Mouse (Mus musculus) ES-Bruce4 (cell line): ENCODE results near the gene Kcnip1. TPM values are rescaled to one million over a fixed set of nuclear protein-coding genes. Genes with fewer than 3 reads are reported as not detected.

Source experiments
- H3K27ac ChIP-seq: 2 replicates; pipeline ENCODE4 v1.5.1; 2012; ENCODE audit warnings: low read length, inconsistent platforms; ENCODE audit not compliant: insufficient read depth
- H3K27me3 ChIP-seq: 2 replicates; pipeline ENCODE4 v1.6.1; 2012; ENCODE audit warnings: mild to moderate bottlenecking, low read length, inconsistent platforms; ENCODE audit not compliant: control insufficient read depth, poor library complexity, insufficient read depth, severe bottlenecking
- H3K36me3 ChIP-seq: 2 replicates; pipeline ENCODE4 v1.6.1; 2012; ENCODE audit warnings: inconsistent platforms, mild to moderate bottlenecking, low read length, moderate library complexity; ENCODE audit not compliant: control insufficient read depth, poor library complexity, insufficient read depth, severe bottlenecking
- H3K4me1 ChIP-seq: one replicate; pipeline ENCODE4 v1.8.1; 2011; ENCODE audit warnings: low read length; ENCODE audit not compliant: control insufficient read depth, insufficient read depth
- H3K4me3 ChIP-seq: 2 replicates; pipeline ENCODE4 v1.5.1; 2011; ENCODE audit warnings: low read depth, mild to moderate bottlenecking, low read length
- H3K9ac ChIP-seq: 2 replicates; pipeline ENCODE4 v1.6.1; 2012; ENCODE audit warnings: low read depth, mild to moderate bottlenecking, inconsistent platforms; ENCODE audit not compliant: poor library complexity, severe bottlenecking
- H3K9me3 ChIP-seq: replicated peaks from 2 replicates; pipeline ENCODE4 v1.6.1; 2012; ENCODE audit warnings: mild to moderate bottlenecking, low read length, inconsistent platforms; ENCODE audit not compliant: control insufficient read depth, poor library complexity, insufficient read depth, severe bottlenecking
- CTCF ChIP-seq: IDR thresholded peaks from one replicate; pipeline ENCODE4 v1.8.1; 2011; ENCODE audit warnings: low read depth, low read length
- EP300 ChIP-seq: IDR thresholded peaks from 2 replicates; pipeline ENCODE4 v1.6.1; 2011; ENCODE audit warnings: low read depth, low read length; ENCODE audit not compliant: insufficient read depth
- POLR2A ChIP-seq: IDR thresholded peaks from one replicate; pipeline ENCODE4 v1.8.1; 2011; ENCODE audit warnings: low read length; ENCODE audit not compliant: insufficient read depth
- polyA plus RNA-seq: library from polyadenylated mRNA; stranded (reverse); fragments of >200 nt; gene quantifications from 2 replicates; pipeline ENCODE4 v1.2.4, GENCODE M21; 2011; ENCODE audit warnings: low read depth; ENCODE audit not compliant: missing spikeins, insufficient read depth, insufficient read length

Kcnip1 gene
- polyA plus RNA-seq, 1 experiment = not detected

GRCm38 (mm10) chr11:33660016-33660913 lies 332.7 kb downstream of the Kcnip1 start:
- Histone ChIP-seq H3K9me3 (no peaks in the 10 kb centered on the region), H3K4me3 (no peak overlapping the region), H3K27me3 (no peaks in the 10 kb centered on the region), H3K9ac (no peak overlapping the region), H3K36me3 (no peaks in the 10 kb centered on the region), H3K27ac (no peak overlapping the region), H3K4me1 (no peaks in the 10 kb centered on the region)
- TF ChIP-seq CTCF (no peak), POLR2A (no peak), EP300 (no peak)

- Histone ChIP-seq H3K9me3 (no peaks in the 10 kb centered on the region), H3K36me3 (no peaks in the 10 kb centered on the region), H3K4me1 (no peaks in the 10 kb centered on the region), H3K27me3 (no peaks in the 10 kb centered on the region), H3K27ac (no peak overlapping the region), H3K4me3 (no peak overlapping the region), H3K9ac (no peak overlapping the region)
- no peak for TF ChIP-seq EP300
- TF ChIP-seq POLR2A = no peak
- no peak for TF ChIP-seq CTCF
These were observed 336.9 kb downstream of the Kcnip1 start for GRCm38 (mm10) chr11:33655861-33656593.

- Histone ChIP-seq H3K36me3 (no peaks in the 10 kb centered on the region), H3K9ac (no peak overlapping the region), H3K4me3 (no peak overlapping the region), H3K27ac (no peak overlapping the region), H3K27me3 (no peaks in the 10 kb centered on the region), H3K4me1 (no peaks in the 10 kb centered on the region), H3K9me3 (no peaks in the 10 kb centered on the region)
- no peak for TF ChIP-seq EP300
- TF ChIP-seq POLR2A = no peak
- TF ChIP-seq CTCF = no peak
These were observed 337.7 kb downstream of the Kcnip1 start for GRCm38 (mm10) chr11:33655221-33655620.

- Histone ChIP-seq H3K36me3 (no peaks in the 10 kb centered on the region), H3K27me3 (no peaks in the 10 kb centered on the region), H3K9ac (no peak overlapping the region), H3K4me1 (no peaks in the 10 kb centered on the region), H3K9me3 (no peaks in the 10 kb centered on the region), H3K4me3 (no peak overlapping the region), H3K27ac (no peak overlapping the region)
- TF ChIP-seq EP300 (no peak), POLR2A (no peak), CTCF (no peak)
These were observed 338.5 kb downstream of the Kcnip1 start for GRCm38 (mm10) chr11:33654485-33654884.

- H3K27me3 ChIP-seq = no peaks in the 10 kb centered on the region
- no peak overlapping the region for H3K9ac ChIP-seq
- H3K4me1 ChIP-seq = peaks cover 3% of the 10 kb centered on the region
- H3K27ac ChIP-seq = no peak overlapping the region
- no peak for TF ChIP-seq EP300
- no peaks in the 10 kb centered on the region for H3K36me3 ChIP-seq
- no peaks in the 10 kb centered on the region for H3K9me3 ChIP-seq
- no peak overlapping the region for H3K4me3 ChIP-seq
These were observed 343.6 kb downstream of the Kcnip1 start for GRCm38 (mm10) chr11:33649358-33649757.

GRCm38 (mm10) chr11:33637107-33637506 lies 355.8 kb downstream of the Kcnip1 start:
- Histone ChIP-seq H3K4me3 (no peak overlapping the region), H3K9ac (no peak overlapping the region), H3K4me1 (no peaks in the 10 kb centered on the region), H3K9me3 (no peaks in the 10 kb centered on the region), H3K27ac (no peak overlapping the region), H3K27me3 (no peaks in the 10 kb centered on the region; the same call in 1 of the 2 replicates), H3K36me3 (no peaks in the 10 kb centered on the region)
- no peak for TF ChIP-seq EP300
